Mouse (Mus musculus) adipocyte (in vitro differentiated cells): Measurements from ENCODE around the gene Pank2.
A peak's percentile ranks its signal among the peaks of the same experiment; 100 is the strongest.
"Not testable (repeated sequence)": the region's sequence is repeated elsewhere in the genome, so short reads cannot be mapped to it uniquely, and the experiment has no call there.

Source experiments
- DNase-seq: peaks from one replicate; pipeline ENCODE4 v3.0.0-alpha.2; 2016; ENCODE audit warnings: low spot score

The Pank2 gene

GRCm38 (mm10) chr2:131260544-131261307 is 1.6 kb upstream of the Pank2 start:
- no peak for DNase-seq

- DNase-seq = no peak
These were observed 648 bp upstream of the Pank2 start for GRCm38 (mm10) chr2:131261481-131262212.

GRCm38 (mm10) chr2:131262680-131263670 is 680 bp downstream of the Pank2 start:
- peak; percentile 71 for DNase-seq

- no peak for DNase-seq
These were observed 1.7 kb downstream of the Pank2 start for GRCm38 (mm10) chr2:131264027-131264426.

- DNase-seq = no peak
These were observed 2.8 kb downstream of the Pank2 start for GRCm38 (mm10) chr2:131265056-131265455.

GRCm38 (mm10) chr2:131275493-131275892 is 13.2 kb downstream of the Pank2 start:
- DNase-seq = peak; percentile 60

- no peak for DNase-seq
These were observed 14.4 kb downstream of the Pank2 start for GRCm38 (mm10) chr2:131276722-131277121.

- no peak for DNase-seq
These were observed 19.3 kb downstream of the Pank2 start for GRCm38 (mm10) chr2:131281596-131281995.

GRCm38 (mm10) chr2:131286276-131286675 is 24.0 kb downstream of the Pank2 start:
- no peak for DNase-seq

- no peak for DNase-seq
These were observed 28.4 kb downstream of the Pank2 start for GRCm38 (mm10) chr2:131290669-131291068.

GRCm38 (mm10) chr2:131296746-131297261 is 34.5 kb downstream of the Pank2 start:
- peak; percentile 71 for DNase-seq

- DNase-seq = not testable (repeated sequence)
These were observed 36.4 kb downstream of the Pank2 start for GRCm38 (mm10) chr2:131298674-131299073.

GRCm38 (mm10) chr2:131300485-131300884 is 38.2 kb downstream of the Pank2 start:
- DNase-seq = no peak

GRCm38 (mm10) chr2:131301635-131302034 is 39.3 kb downstream of the Pank2 start:
- DNase-seq = peak; percentile 65

GRCm38 (mm10) chr2:131304497-131304896 is 42.2 kb downstream of the Pank2 start:
- DNase-seq = no peak

GRCm38 (mm10) chr2:131305226-131305625 is 42.9 kb downstream of the Pank2 start:
- DNase-seq = not testable (repeated sequence)

GRCm38 (mm10) chr2:131307391-131307790 is 45.1 kb downstream of the Pank2 start:
- DNase-seq = no peak

- DNase-seq = peak; percentile 92
These were observed 45.5 kb downstream of the Pank2 start for GRCm38 (mm10) chr2:131307822-131308221.

GRCm38 (mm10) chr2:131309296-131309695 is 47.0 kb downstream of the Pank2 start:
- DNase-seq = peak; percentile 23

- DNase-seq = no peak
These were observed 53.9 kb downstream of the Pank2 start for GRCm38 (mm10) chr2:131316167-131316566.

GRCm38 (mm10) chr2:131319401-131319800 is 57.1 kb downstream of the Pank2 start:
- no peak for DNase-seq

- DNase-seq = peak; percentile 96
These were observed 58.9 kb downstream of the Pank2 start for GRCm38 (mm10) chr2:131321192-131321591.
